In genomic region chr2:24429806-24430205, GRCm38 (mm10) we compare ENCODE assay signal across 28 mouse cellular contexts. TPM values are rescaled to one million over a fixed set of nuclear protein-coding genes. Genes with fewer than 3 reads are reported as not detected.
"Had no signal": no experiment of that assay in that cellular context is flagged by ENCODE, and none has a peak within 500 bp of the region (broad histone marks: within the 10 kb centered on the region; RNA-seq: fewer than 3 reads in every experiment).

No protein-coding gene starts in this region.

- H3K4me1 ChIP-seq: limb, embryonic 10.5 days; limb, embryonic 13.5 days; liver, embryonic 12.5 days; liver, embryonic 15.5 days; lung, embryonic 15.5 days; stomach, embryonic 15.5 days had no signal

- H3K9me3 ChIP-seq: limb, embryonic 10.5 days; limb, embryonic 13.5 days; liver, embryonic 12.5 days; liver, embryonic 15.5 days; lung, embryonic 15.5 days; midbrain, embryonic 12.5 days; neural tube, embryonic 15.5 days; stomach, embryonic 15.5 days had no signal

- ATAC-seq: intestine, embryonic 16.5 days; liver, embryonic 12.5 days; midbrain, embryonic 16.5 days had no signal

- H3K9ac ChIP-seq: limb, embryonic 13.5 days; liver, embryonic 12.5 days; liver, embryonic 15.5 days; lung, embryonic 15.5 days; midbrain, embryonic 12.5 days; neural tube, embryonic 15.5 days; stomach, embryonic 15.5 days had no signal

- H3K27ac ChIP-seq: layer of hippocampus, adult 2 months; limb, embryonic 10.5 days; limb, embryonic 13.5 days; liver, embryonic 12.5 days; liver, embryonic 15.5 days; lung, embryonic 15.5 days; midbrain, embryonic 12.5 days; stomach, embryonic 15.5 days had no signal

- H3K4me3 ChIP-seq: layer of hippocampus, adult 2 months; limb, embryonic 10.5 days; limb, embryonic 13.5 days; liver, embryonic 12.5 days; liver, embryonic 15.5 days; lung, embryonic 15.5 days; midbrain, embryonic 12.5 days; myocyte; neural tube, embryonic 15.5 days; stomach, embryonic 15.5 days had no signal

- H3K27me3 ChIP-seq: limb, embryonic 13.5 days; liver, embryonic 12.5 days; liver, embryonic 15.5 days; lung, embryonic 15.5 days; neural tube, embryonic 15.5 days; stomach, embryonic 15.5 days had no signal

- H3K36me3 ChIP-seq: limb, embryonic 10.5 days; limb, embryonic 13.5 days; liver, embryonic 12.5 days; liver, embryonic 15.5 days; lung, embryonic 15.5 days; midbrain, embryonic 12.5 days; neural tube, embryonic 15.5 days; stomach, embryonic 15.5 days had no signal

- DNase-seq: kidney, adult 2 months; kidney, postnatal 25 days; layer of hippocampus, adult 9-11 months; liver; lung, adult 18-20 months; lung, postnatal 10 days; lung, postnatal 36 days; right cerebral cortex, adult 18-20 months; right cerebral cortex, postnatal 14 days; right cerebral cortex, postnatal 4 days; thymus, postnatal 25 days had no signal

- H3K4me2 ChIP-seq: limb, embryonic 13.5 days; liver, embryonic 12.5 days; liver, embryonic 15.5 days; lung, embryonic 15.5 days; midbrain, embryonic 12.5 days; neural tube, embryonic 15.5 days; stomach, embryonic 15.5 days had no signal

RNA-seq across cellular contexts. Expression of gene Pax8, which starts 45.6 kb away (rescaled TPM):
- total RNA-seq: layer of hippocampus, adult 2 months; layer of hippocampus, postnatal 25 days; left cerebral cortex, adult 18-20 months; left cerebral cortex, postnatal 25 days; monocyte, adult 5-6 weeks had no signal
- polyA plus RNA-seq: limb, embryonic 13.5 days; liver, embryonic 12.5 days; myocyte; urinary bladder, adult 2 months had no signal
